Mouse (Mus musculus) urinary bladder, postnatal 25 days (tissue): Measurements from ENCODE around the gene Zzz3.

Experiments
- DNase-seq: peaks from one replicate; pipeline ENCODE4 v3.0.0; 2022; ENCODE audit warnings: low spot score

Gene Zzz3

DNA sequence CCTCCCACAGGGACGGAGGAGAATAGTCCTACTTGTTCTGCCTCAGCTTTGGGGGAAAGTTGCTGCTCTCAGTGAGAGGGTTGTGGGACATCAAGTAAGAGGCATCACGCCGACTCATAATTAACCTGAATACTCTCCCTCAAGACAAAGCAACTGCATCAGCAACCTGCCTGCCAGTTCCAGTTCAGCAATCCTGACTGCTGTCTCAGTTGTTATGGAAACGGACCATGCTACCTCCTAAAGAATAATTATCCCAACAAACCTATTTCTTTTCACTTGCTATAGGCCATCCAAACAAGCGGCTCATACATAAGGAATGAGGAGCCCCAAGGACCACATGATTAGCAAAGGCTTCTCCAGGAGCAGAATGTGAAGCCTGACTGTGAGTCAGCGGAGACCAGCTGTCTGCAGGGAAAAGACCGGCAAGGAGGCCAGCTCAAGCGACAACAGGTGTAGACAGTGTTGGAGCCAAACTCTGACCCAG lies 100.2 kb downstream of the Zzz3 start:
- no peak for DNase-seq

- DNase-seq = no peak
Measured at GRCm38 (mm10) chr3:152497084-152497483, 101.8 kb downstream of the Zzz3 start.

DNA sequence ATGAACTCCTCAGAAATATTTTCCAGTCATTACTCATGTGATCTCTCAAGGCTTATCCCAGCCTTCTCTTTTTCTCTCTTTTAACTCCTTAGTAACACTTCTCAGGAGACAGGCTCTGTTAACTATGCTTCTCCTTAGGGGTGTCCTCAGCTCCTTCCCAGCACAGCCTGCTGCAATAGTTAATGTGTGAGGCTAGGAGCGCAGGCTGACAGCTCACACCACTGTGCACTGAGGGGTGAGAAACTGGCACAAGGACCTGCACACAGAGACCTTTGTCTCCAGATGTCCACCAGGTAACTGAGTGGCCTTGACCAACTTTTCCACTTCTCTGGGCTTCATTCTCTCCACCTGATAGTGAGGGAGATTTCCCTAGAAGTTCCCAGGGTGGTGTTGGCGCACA lies 102.6 kb downstream of the Zzz3 start:
- no peak for DNase-seq

GRCm38 (mm10) chr3:152498968-152499696 lies 103.9 kb downstream of the Zzz3 start:
- DNase-seq = no peak

DNA sequence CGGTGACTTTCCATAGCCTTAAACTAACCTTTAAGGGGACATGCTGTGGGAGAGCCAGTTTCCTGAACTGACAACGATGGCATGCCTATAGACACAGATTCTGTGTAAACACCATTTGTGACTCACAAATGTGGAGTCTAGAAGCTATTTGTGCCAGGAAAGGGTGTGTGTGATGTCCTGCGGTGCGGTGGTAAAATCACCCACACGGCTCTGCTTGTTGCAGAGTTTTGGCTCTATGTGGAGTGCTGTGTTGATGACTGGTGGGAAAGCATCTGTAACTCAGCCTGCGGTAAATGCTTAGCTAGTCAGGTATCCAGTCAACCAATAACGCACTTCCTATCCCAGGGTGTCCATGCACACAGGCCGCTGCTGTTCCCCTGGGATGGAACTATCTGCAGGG lies 112.6 kb downstream of the Zzz3 start:
- DNase-seq = no peak

DNA sequence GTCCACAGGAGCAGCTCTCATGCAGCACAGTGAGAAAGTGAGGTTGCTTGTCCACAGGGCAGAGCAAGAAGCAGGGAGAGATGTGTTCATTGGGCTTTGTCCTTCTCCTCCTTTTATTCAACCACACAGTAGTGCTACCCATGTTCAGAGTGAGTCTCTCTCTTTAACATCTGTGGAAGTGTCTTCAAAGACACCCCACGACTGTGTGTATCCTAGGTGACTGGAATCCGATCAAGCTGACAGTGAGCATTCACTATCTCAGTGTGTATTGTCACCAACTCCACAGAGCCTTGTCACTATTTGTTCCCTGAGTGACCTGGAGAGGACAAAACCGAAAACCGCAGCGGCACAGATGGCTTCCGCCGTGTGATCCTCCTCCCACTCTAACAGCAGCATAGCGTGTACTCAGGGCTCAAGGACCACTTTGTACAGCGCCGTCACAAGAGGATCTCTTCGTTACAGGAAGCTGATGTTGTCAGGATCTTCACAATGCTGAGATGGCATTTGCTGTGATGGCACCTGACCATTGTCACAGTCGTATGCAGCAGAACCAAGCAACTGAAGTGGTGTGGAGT lies 113.2 kb downstream of the Zzz3 start:
- no peak for DNase-seq

DNA sequence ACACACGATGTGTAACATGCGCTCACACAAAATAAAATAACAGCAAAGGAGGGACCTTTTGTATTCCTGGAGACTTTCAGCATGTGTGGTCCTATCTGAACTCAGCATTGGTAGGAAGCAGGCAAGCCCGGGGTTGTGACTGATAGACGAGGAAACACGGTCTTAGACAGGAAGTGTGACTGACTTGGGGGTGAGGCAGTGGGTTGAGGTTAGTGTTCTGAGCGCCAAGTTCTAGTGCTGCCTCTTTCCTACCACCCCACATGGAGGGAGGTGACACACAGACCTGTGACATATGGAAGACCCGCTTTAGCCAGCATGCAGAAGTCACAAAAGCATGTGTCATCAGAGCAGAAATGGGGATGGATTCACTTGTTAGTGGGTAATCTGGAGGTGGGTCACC lies 114.0 kb downstream of the Zzz3 start:
- DNase-seq = no peak
